19 mouse cellular contexts compared by ENCODE assay signal in genomic region chr6:72364009-72364408, GRCm38 (mm10). TPM values are rescaled to one million over a fixed set of nuclear protein-coding genes. Genes with fewer than 3 reads are reported as not detected.
DNase-seq lines count a peak whose midpoint lies in the region; ATAC-seq and TF ChIP-seq lines count a peak whose summit lies in the region.
"Had no signal": no experiment of that assay in that cellular context is flagged by ENCODE, and none has a peak within 500 bp of the region (broad histone marks: within the 10 kb centered on the region; RNA-seq: fewer than 3 reads in every experiment).

No protein-coding gene starts in this region.

- peak; percentile 63 for TF ChIP-seq CTCF in kidney, adult 2 months (conservative IDR thresholded peaks at IDR 0.05; ENCODE audit: insufficient read depth, insufficient read length, low read depth, low read length)
- TF ChIP-seq CTCF in lung, adult 2 months (IDR thresholded peaks at IDR 0.05; ENCODE audit: insufficient read depth, low read length): peak; percentile 50; the same call in 1 of the 2 replicates
- TF ChIP-seq CTCF in small intestine, adult 2 months (IDR thresholded peaks at IDR 0.05; ENCODE audit: extremely low read depth, insufficient read length, insufficient replicate concordance, low read depth, low read length): peak; percentile 38; the same call in 1 of the 2 replicates

- H3K27ac ChIP-seq in kidney, adult 2 months (ENCODE audit: insufficient read depth, low read depth, low read length): no peak overlapping the region
- H3K27ac ChIP-seq in kidney, embryonic 14.5 days (ENCODE audit: low read depth, low read length): no peak overlapping the region
- H3K27ac ChIP-seq in small intestine, adult 2 months (ENCODE audit: insufficient read depth, low read depth, low read length): no peak overlapping the region
- H3K27ac ChIP-seq: hindbrain, embryonic 12.5 days; liver, embryonic 15.5 days; midbrain, embryonic 10.5 days had no signal

- DNase-seq in kidney, adult 2 months: peak; percentile 42
- DNase-seq in lung, adult 2 months: no peak
- no peak for DNase-seq in lung, postnatal 25 days (ENCODE audit: low spot score)
- DNase-seq in ES-CJ7 (ENCODE audit: low read depth, low spot score): peak; percentile 44
- DNase-seq in thymus, postnatal 4 days: no peak
- no peak for DNase-seq in urinary bladder, postnatal 36 days (ENCODE audit: low spot score in 2 of 2)
- DNase-seq: cerebellum, adult 11 months; cerebellum, postnatal 14 days; forebrain, postnatal 0 days; gastrocnemius, postnatal 10 days; heart, postnatal 10 days; lung, postnatal 4 days; right cerebral cortex, postnatal 14 days; thymus, postnatal 14 days had no signal

- no peak overlapping the region for H3K9ac ChIP-seq in kidney, embryonic 14.5 days (ENCODE audit: low read depth, low read length)
- H3K9ac ChIP-seq: forebrain, postnatal 0 days; hindbrain, embryonic 12.5 days; liver, embryonic 15.5 days had no signal

- no peaks in the 10 kb centered on the region for H3K27me3 ChIP-seq in kidney, adult 2 months (replicated peaks; ENCODE audit: control insufficient read depth, insufficient read depth, low read length)
- no peaks in the 10 kb centered on the region for H3K27me3 ChIP-seq in kidney, embryonic 14.5 days (ENCODE audit: control insufficient read depth, insufficient read depth, low read length)
- H3K27me3 ChIP-seq in small intestine, adult 2 months (ENCODE audit: control insufficient read depth, insufficient read depth, low read length): no peaks in the 10 kb centered on the region
- H3K27me3 ChIP-seq: hindbrain, embryonic 12.5 days; liver, embryonic 15.5 days had no signal

- no peaks in the 10 kb centered on the region for H3K9me3 ChIP-seq in kidney, embryonic 14.5 days (ENCODE audit: control insufficient read depth, low read length)
- H3K9me3 ChIP-seq: hindbrain, embryonic 12.5 days; liver, embryonic 15.5 days; midbrain, embryonic 10.5 days had no signal

- TF ChIP-seq POLR2A in kidney, adult 2 months (IDR thresholded peaks at IDR 0.05; ENCODE audit: low read depth, low read length): no peak
- TF ChIP-seq POLR2A in lung, adult 2 months (IDR thresholded peaks at IDR 0.05; ENCODE audit: borderline replicate concordance, extremely low read depth, low read depth, low read length): no peak
- no peak for TF ChIP-seq POLR2A in small intestine, adult 2 months (IDR thresholded peaks at IDR 0.05; ENCODE audit: low read depth, low read length)

- H3K4me2 ChIP-seq in kidney, embryonic 14.5 days (replicated peaks; ENCODE audit: low read depth, low read length): no peak overlapping the region
- H3K4me2 ChIP-seq: hindbrain, embryonic 12.5 days; liver, embryonic 15.5 days had no signal

- H3K4me1 ChIP-seq in kidney, adult 2 months (ENCODE audit: control insufficient read depth, insufficient read depth, low read length): peaks cover 12% of the 10 kb centered on the region
- peaks cover 20% of the 10 kb centered on the region for H3K4me1 ChIP-seq in kidney, embryonic 14.5 days (ENCODE audit: control insufficient read depth, insufficient read depth, low read length)
- H3K4me1 ChIP-seq in lung, adult 2 months (ENCODE audit: control insufficient read depth, insufficient read depth, low read length): peaks cover 8% of the 10 kb centered on the region
- peaks cover 23% of the 10 kb centered on the region for H3K4me1 ChIP-seq in small intestine, adult 2 months (ENCODE audit: control insufficient read depth, insufficient read depth, insufficient read length, low read length)

- peaks cover 7% of the 10 kb centered on the region; the same call in 1 of the 2 replicates for H3K36me3 ChIP-seq in kidney, adult 2 months (ENCODE audit: control insufficient read depth, insufficient read depth, low read length)
- peaks cover 17% of the 10 kb centered on the region for H3K36me3 ChIP-seq in kidney, embryonic 14.5 days (ENCODE audit: control insufficient read depth, insufficient read depth, low read length)
- H3K36me3 ChIP-seq in small intestine, adult 2 months (ENCODE audit: control insufficient read depth, insufficient read depth, low read length): peaks cover 11% of the 10 kb centered on the region

- H3K4me3 ChIP-seq in kidney, adult 2 months (ENCODE audit: insufficient read depth, low read depth, low read length): no peak overlapping the region
- no peak overlapping the region for H3K4me3 ChIP-seq in kidney, embryonic 14.5 days (ENCODE audit: low read length)
- H3K4me3 ChIP-seq in lung, adult 2 months (replicated peaks; ENCODE audit: extremely low read depth, low read depth, low read length): no peak overlapping the region
- H3K4me3 ChIP-seq in small intestine, adult 2 months (ENCODE audit: low read depth, low read length): no peak overlapping the region
- H3K4me3 ChIP-seq: hindbrain, embryonic 12.5 days; liver, embryonic 15.5 days; midbrain, embryonic 10.5 days had no signal

- 39% methylated on average over 7 of the region's 7 CpGs for WGBS in kidney, adult 2 months
- 47% methylated on average over 7 of the region's 7 CpGs for WGBS in kidney, embryonic 14.5 days
- 34% methylated on average over 7 of the region's 7 CpGs for WGBS in lung, adult 2 months
- 50% methylated on average over 7 of the region's 7 CpGs for WGBS in small intestine, adult 2 months

- no peak for ATAC-seq in kidney, embryonic 14.5 days (ENCODE audit: low FRiP score, low TSS enrichment)
- ATAC-seq: forebrain, postnatal 0 days had no signal

RNA-seq across cellular contexts. Expression of gene Rnf181, which starts 2.7 kb away (rescaled TPM):
- polyA plus RNA-seq in kidney, adult 2 months (2012; rRNA removed): 176 and 192 TPM in 2 replicates
- 103 and 106 TPM in 2 replicates for polyA plus RNA-seq in kidney, embryonic 14.5 days (2014; fragmentation: Nextera tagmentation; extraction: Ambion mirVana)
- polyA plus RNA-seq in lung, adult 2 months (2012; rRNA removed): 96.8 and 123 TPM in 2 replicates
- polyA plus RNA-seq in small intestine, adult 2 months (2012; rRNA removed): 59.5 and 97.6 TPM in 2 replicates

RNA-seq across cellular contexts. Expression of gene Tmem150a, which starts 8.8 kb away (rescaled TPM):
- polyA plus RNA-seq in kidney, adult 2 months (2012; rRNA removed): 171 and 189 TPM in 2 replicates
- 18.3 and 18.7 TPM in 2 replicates for polyA plus RNA-seq in kidney, embryonic 14.5 days (2014; fragmentation: Nextera tagmentation; extraction: Ambion mirVana)
- 60.7 and 71.8 TPM in 2 replicates for polyA plus RNA-seq in lung, adult 2 months (2012; rRNA removed)
- polyA plus RNA-seq in small intestine, adult 2 months (2012; rRNA removed): 16.6 and 31.8 TPM in 2 replicates

RNA-seq across cellular contexts. Expression of gene Vamp5, which starts 16.3 kb away (rescaled TPM):
- polyA plus RNA-seq in kidney, adult 2 months (2012; rRNA removed): 48.7 and 60.1 TPM in 2 replicates
- polyA plus RNA-seq in kidney, embryonic 14.5 days (2014; fragmentation: Nextera tagmentation; extraction: Ambion mirVana): 32.1 and 38.4 TPM in 2 replicates
- 74.6 and 91.7 TPM in 2 replicates for polyA plus RNA-seq in lung, adult 2 months (2012; rRNA removed)
- polyA plus RNA-seq in small intestine, adult 2 months (2012; rRNA removed): 14.8 and 19.8 TPM in 2 replicates

RNA-seq across cellular contexts. Expression of gene 0610030E20Rik, which starts 16.9 kb away (rescaled TPM):
- 15.1 and 15.2 TPM in 2 replicates for polyA plus RNA-seq in kidney, adult 2 months (2012; rRNA removed)
- polyA plus RNA-seq in kidney, embryonic 14.5 days (2014; fragmentation: Nextera tagmentation; extraction: Ambion mirVana): 26.7 and 29.8 TPM in 2 replicates
- polyA plus RNA-seq in lung, adult 2 months (2012; rRNA removed): 19.3 and 21.3 TPM in 2 replicates
- polyA plus RNA-seq in small intestine, adult 2 months (2012; rRNA removed): 6.5 and 12.7 TPM in 2 replicates

RNA-seq across cellular contexts. Expression of gene Usp39, which starts 19.0 kb away (rescaled TPM):
- 17.8 and 18.2 TPM in 2 replicates for polyA plus RNA-seq in kidney, adult 2 months (2012; rRNA removed)
- 51.3 and 69.1 TPM in 2 replicates for polyA plus RNA-seq in kidney, embryonic 14.5 days (2014; fragmentation: Nextera tagmentation; extraction: Ambion mirVana)
- polyA plus RNA-seq in lung, adult 2 months (2012; rRNA removed): 20.0 and 21.8 TPM in 2 replicates
- polyA plus RNA-seq in small intestine, adult 2 months (2012; rRNA removed): 5.5 and 6.8 TPM in 2 replicates

Comparison
In these comparisons a context has a peak if more than half of its experiments do, and no peak if none do; other contexts are left out.
1. DNase-seq: peak in kidney, adult 2 months (single experiment) and ES-CJ7 (single experiment); none in lung, adult 2 months (single experiment), lung, postnatal 25 days (single experiment), thymus, postnatal 4 days (single experiment) and urinary bladder, postnatal 36 days (0 of 2).
2. Peak in every context shown above with its lines, with median percentiles within 50 percentile points of each other: CTCF ChIP-seq.